ENCODE assay signal across 23 mouse cellular contexts in genomic region chr15:103293375-103293774, GRCm38 (mm10). TPM values are rescaled to one million over a fixed set of nuclear protein-coding genes. Genes with fewer than 3 reads are reported as not detected.
DNase-seq lines count a peak whose midpoint lies in the region; ATAC-seq and TF ChIP-seq lines count a peak whose summit lies in the region.
"Had no signal": no experiment of that assay in that cellular context is flagged by ENCODE, and none has a peak within 500 bp of the region (broad histone marks: within the 10 kb centered on the region; RNA-seq: fewer than 3 reads in every experiment).

No protein-coding gene starts in this region.

- DNase-seq in embryonic facial prominence, embryonic 14.5 days (ENCODE audit: low spot score), result no peak
- no peak for DNase-seq in embryonic facial prominence, embryonic 10.5 days (ENCODE audit: low spot score)
- DNase-seq in liver, embryonic 14.5 days (ENCODE audit: low read depth in 3 of 3, low spot score in 3 of 3), result no peak
- no peak for DNase-seq in liver, embryonic 11.5 days (ENCODE audit: low spot score)
- DNase-seq in MEL (ENCODE audit: low read depth, low spot score), result no peak
- no peak for DNase-seq in testis, postnatal 14 days (ENCODE audit: low spot score)
- DNase-seq in gastrocnemius, postnatal 25 days, result no peak
- DNase-seq: cerebellum, postnatal 10 days; embryo, embryonic 11 days; gastrocnemius, postnatal 10 days; heart, postnatal 10 days; kidney, adult 11 months; kidney, postnatal 14 days; layer of hippocampus, adult 9-11 months; lung, adult 2 months; spleen, adult 18-20 months had no signal

- ATAC-seq in embryonic facial prominence, embryonic 14.5 days (ENCODE audit: low read depth), result no peak
- ATAC-seq in liver, embryonic 14.5 days (ENCODE audit: insufficient read depth), result no peak
- ATAC-seq in liver, embryonic 11.5 days (replicated peaks; ENCODE audit: low FRiP score), result no peak
- ATAC-seq in megakaryocyte-erythroid progenitor cell, adult 5-6 weeks (replicated peaks; ENCODE audit: low FRiP score, low TSS enrichment, poor library complexity, severe bottlenecking), result 0 out of 2 replicates have a peak, but pooled peaks have one; percentile 54

- H3K27ac ChIP-seq in embryonic facial prominence, embryonic 14.5 days (replicated peaks; ENCODE audit: low read depth, low read length), result 0 out of 2 replicates have a peak overlapping the region, but pooled peaks have one; percentile 24
- H3K27ac ChIP-seq in embryonic facial prominence, embryonic 10.5 days (replicated peaks), result no peak overlapping the region
- H3K27ac ChIP-seq in liver, embryonic 14.5 days, result no peak overlapping the region
- no peak overlapping the region for H3K27ac ChIP-seq in liver, embryonic 11.5 days (ENCODE audit: low read depth, low read length)
- no peak overlapping the region for H3K27ac ChIP-seq in MEL (ENCODE audit: control insufficient read depth, low read depth, low read length)
- H3K27ac ChIP-seq: limb, embryonic 13.5 days; neural tube, embryonic 12.5 days; stomach, embryonic 15.5 days had no signal

- no peak overlapping the region for H3K4me2 ChIP-seq in embryonic facial prominence, embryonic 14.5 days (ENCODE audit: low read depth, low read length)
- no peak overlapping the region for H3K4me2 ChIP-seq in liver, embryonic 14.5 days (ENCODE audit: low read depth)
- H3K4me2 ChIP-seq in liver, embryonic 11.5 days, result no peak overlapping the region
- H3K4me2 ChIP-seq: hindbrain, embryonic 12.5 days; limb, embryonic 13.5 days; neural tube, embryonic 12.5 days; stomach, embryonic 15.5 days had no signal

- H3K9me3 ChIP-seq in embryonic facial prominence, embryonic 14.5 days (ENCODE audit: control insufficient read depth, low read length), result no peaks in the 10 kb centered on the region
- H3K9me3 ChIP-seq in embryonic facial prominence, embryonic 10.5 days, result no peaks in the 10 kb centered on the region
- no peaks in the 10 kb centered on the region for H3K9me3 ChIP-seq in liver, embryonic 14.5 days (ENCODE audit: control insufficient read depth, low read length)
- H3K9me3 ChIP-seq in liver, embryonic 11.5 days (ENCODE audit: control insufficient read depth, low read length), result no peaks in the 10 kb centered on the region
- no peaks in the 10 kb centered on the region for H3K9me3 ChIP-seq in MEL (replicated peaks; ENCODE audit: insufficient read depth, low read length)
- H3K9me3 ChIP-seq: hindbrain, embryonic 12.5 days; limb, embryonic 13.5 days; megakaryocyte, embryonic 14.5 days; neural tube, embryonic 12.5 days; stomach, embryonic 15.5 days had no signal

- TF ChIP-seq CTCF in liver, embryonic 14.5 days (IDR thresholded peaks at IDR 0.05; ENCODE audit: low read depth), result peak; percentile 47
- peak in 2 of 3 experiments; percentile 5 to 7; a peak in 1 of 6 replicates for TF ChIP-seq CTCF in MEL (IDR thresholded peaks at IDR 0.05 in 2 of 3, conservative IDR thresholded peaks at IDR 0.05 in 1 of 3; ENCODE audit: control insufficient read depth in 1 of 3, insufficient read depth in 1 of 3, low read depth in 2 of 3, low read length in 3 of 3, poor library complexity in 1 of 3, severe bottlenecking in 1 of 3)

- H3K27me3 ChIP-seq in embryonic facial prominence, embryonic 14.5 days (replicated peaks; ENCODE audit: control insufficient read depth, insufficient read depth, low read length), result no peaks in the 10 kb centered on the region
- no peaks in the 10 kb centered on the region for H3K27me3 ChIP-seq in embryonic facial prominence, embryonic 10.5 days (replicated peaks; ENCODE audit: low read depth, poor library complexity, severe bottlenecking)
- H3K27me3 ChIP-seq in liver, embryonic 14.5 days (ENCODE audit: control insufficient read depth, insufficient read depth, low read length), result no peaks in the 10 kb centered on the region
- no peaks in the 10 kb centered on the region for H3K27me3 ChIP-seq in liver, embryonic 11.5 days (replicated peaks; ENCODE audit: control insufficient read depth, insufficient read depth, low read length)
- H3K27me3 ChIP-seq in MEL (ENCODE audit: control insufficient read depth in 1 of 2, insufficient read depth in 2 of 2, low read length in 2 of 2), result no peaks in the 10 kb centered on the region
- H3K27me3 ChIP-seq: hindbrain, embryonic 12.5 days; limb, embryonic 13.5 days; megakaryocyte, embryonic 14.5 days; neural tube, embryonic 12.5 days; stomach, embryonic 15.5 days had no signal

- 93% methylated on average over 2 of the region's 2 CpGs for WGBS in embryonic facial prominence, embryonic 14.5 days
- WGBS in embryonic facial prominence, embryonic 10.5 days, result 98% methylated on average over 2 of the region's 2 CpGs
- 94% methylated on average over 2 of the region's 2 CpGs for WGBS in liver, embryonic 14.5 days (ENCODE audit: insufficient replicate concordance)
- 98% methylated on average over 2 of the region's 2 CpGs for WGBS in liver, embryonic 11.5 days

- TF ChIP-seq POLR2A in MEL (IDR thresholded peaks at IDR 0.05; ENCODE audit: control insufficient read depth in 1 of 2, insufficient read depth in 1 of 2, low read depth in 1 of 2, low read length in 2 of 2, poor library complexity in 1 of 2), result no peak

- H3K9ac ChIP-seq in embryonic facial prominence, embryonic 14.5 days (ENCODE audit: low read depth, low read length), result no peak overlapping the region
- H3K9ac ChIP-seq in liver, embryonic 14.5 days (replicated peaks), result no peak overlapping the region
- no peak overlapping the region for H3K9ac ChIP-seq in liver, embryonic 11.5 days (ENCODE audit: low read depth, low read length)
- H3K9ac ChIP-seq in MEL (ENCODE audit: control insufficient read depth, low read depth, low read length, poor library complexity, severe bottlenecking), result no peak overlapping the region
- H3K9ac ChIP-seq: hindbrain, embryonic 12.5 days; limb, embryonic 13.5 days; neural tube, embryonic 12.5 days; stomach, embryonic 15.5 days had no signal

- peaks cover 29% of the 10 kb centered on the region for H3K4me1 ChIP-seq in embryonic facial prominence, embryonic 14.5 days (ENCODE audit: control insufficient read depth, insufficient read depth, low read length)
- peaks cover 56% of the 10 kb centered on the region for H3K4me1 ChIP-seq in embryonic facial prominence, embryonic 10.5 days
- H3K4me1 ChIP-seq in liver, embryonic 14.5 days (replicated peaks; ENCODE audit: control insufficient read depth in 2 of 2, insufficient read depth in 2 of 2, low read length in 1 of 2), result no peaks in the 10 kb centered on the region
- H3K4me1 ChIP-seq in liver, embryonic 11.5 days (replicated peaks; ENCODE audit: control insufficient read depth, insufficient read depth, low read length), result peaks cover 8% of the 10 kb centered on the region; the same call in 1 of the 2 replicates
- H3K4me1 ChIP-seq in MEL (ENCODE audit: control insufficient read depth in 1 of 2, insufficient read depth in 2 of 2, low read length in 2 of 2), result no peaks in the 10 kb centered on the region
- H3K4me1 ChIP-seq: stomach, embryonic 15.5 days had no signal

- no peaks in the 10 kb centered on the region for H3K79me2 ChIP-seq in MEL (ENCODE audit: control insufficient read depth, insufficient read depth, low read length, poor library complexity)

- no peak for TF ChIP-seq EP300 in liver, embryonic 14.5 days (IDR thresholded peaks at IDR 0.05; ENCODE audit: low read depth)
- no peak for TF ChIP-seq EP300 in MEL (IDR thresholded peaks at IDR 0.05; ENCODE audit: low read depth in 1 of 2, low read length in 2 of 2)

- H3K4me3 ChIP-seq in embryonic facial prominence, embryonic 14.5 days (ENCODE audit: low read depth, low read length), result no peak overlapping the region
- no peak overlapping the region for H3K4me3 ChIP-seq in embryonic facial prominence, embryonic 10.5 days
- H3K4me3 ChIP-seq in liver, embryonic 14.5 days (ENCODE audit: insufficient read depth in 1 of 2, low read depth in 2 of 2, low read length in 2 of 2), result no peak overlapping the region
- no peak overlapping the region for H3K4me3 ChIP-seq in liver, embryonic 11.5 days (ENCODE audit: low read depth, low read length)
- no peak overlapping the region for H3K4me3 ChIP-seq in MEL (ENCODE audit: control insufficient read depth in 1 of 2, insufficient read depth in 1 of 2, low read depth in 2 of 2, low read length in 2 of 2)
- H3K4me3 ChIP-seq: hindbrain, embryonic 12.5 days; limb, embryonic 13.5 days; megakaryocyte, embryonic 14.5 days; neural tube, embryonic 12.5 days; stomach, embryonic 15.5 days had no signal

- no peak for TF ChIP-seq RAD21 in MEL (IDR thresholded peaks at IDR 0.05; ENCODE audit: low read depth, low read length)

- H3K36me3 ChIP-seq in embryonic facial prominence, embryonic 14.5 days (ENCODE audit: control insufficient read depth, insufficient read depth, low read length), result peaks cover 69% of the 10 kb centered on the region
- peaks cover 85% of the 10 kb centered on the region for H3K36me3 ChIP-seq in embryonic facial prominence, embryonic 10.5 days (replicated peaks)
- H3K36me3 ChIP-seq in liver, embryonic 14.5 days (replicated peaks; ENCODE audit: control insufficient read depth, insufficient read depth, low read depth), result peaks cover 76% of the 10 kb centered on the region
- H3K36me3 ChIP-seq in liver, embryonic 11.5 days (ENCODE audit: control insufficient read depth, insufficient read depth, low read length), result peaks cover 56% of the 10 kb centered on the region
- H3K36me3 ChIP-seq in MEL (ENCODE audit: control insufficient read depth in 1 of 2, insufficient read depth in 2 of 2, low read length in 2 of 2), result no peaks in the 10 kb centered on the region

RNA-seq across cellular contexts. Expression of gene Gpr84, which starts 17.0 kb away (rescaled TPM):
- polyA plus RNA-seq in embryonic facial prominence, embryonic 14.5 days (2014; fragmentation: Nextera tagmentation; extraction: Ambion mirVana), result 0.13 and 0.47 TPM in 2 replicates
- 0.16 and 0.29 TPM in 2 replicates for polyA plus RNA-seq in embryonic facial prominence, embryonic 10.5 days (2016; fragmentation: Nextera tagmentation; extraction: Ambion mirVana)
- polyA plus RNA-seq in liver, embryonic 14.5 days (2012; rRNA removed), result 0.17 and 0.20 TPM in 2 replicates
- 0.18 and 0.32 TPM in 2 replicates for polyA plus RNA-seq in liver, embryonic 14.5 days (2014; fragmentation: Nextera tagmentation; extraction: Ambion mirVana)
- 0.49 and 0.78 TPM in 2 replicates for polyA plus RNA-seq in liver, embryonic 11.5 days (2014; fragmentation: Nextera tagmentation; extraction: Ambion mirVana)
- 0.12 TPM in 1 of 2 replicates, not detected in the other for total RNA-seq in MEL (2012; rRNA removed)
- polyA plus RNA-seq in MEL (2012; ENCODE audit: insufficient read depth in 1 of 2, insufficient read length in 2 of 2, low read depth in 1 of 2, low replicate concordance in 2 of 2, missing spikeins in 1 of 2), result under 1 TPM in 1 of 2 experiments, not detected in 1; 0.21 TPM
- 0.49 TPM in 1 of 2 replicates, not detected in the other for total RNA-seq in megakaryocyte-erythroid progenitor cell, adult 5-6 weeks (2014; fragmentation: Nextera tagmentation)
- 0.34 and 1.3 TPM in 2 replicates for total RNA-seq in megakaryocyte-erythroid progenitor cell, adult 5-6 weeks (2017)
- not detected for total RNA-seq in gastrocnemius, postnatal 25 days (2021)
- total RNA-seq: adrenal gland, adult 18-20 months; heart, postnatal 10 days had no signal

RNA-seq across cellular contexts. Expression of gene Copz1, which starts 20.9 kb away (rescaled TPM):
- 274 and 289 TPM in 2 replicates for polyA plus RNA-seq in embryonic facial prominence, embryonic 14.5 days (2014; fragmentation: Nextera tagmentation; extraction: Ambion mirVana)
- 281 and 285 TPM in 2 replicates for polyA plus RNA-seq in embryonic facial prominence, embryonic 10.5 days (2016; fragmentation: Nextera tagmentation; extraction: Ambion mirVana)
- 118 and 133 TPM in 2 replicates for polyA plus RNA-seq in liver, embryonic 14.5 days (2012; rRNA removed)
- 205 and 219 TPM in 2 replicates for polyA plus RNA-seq in liver, embryonic 14.5 days (2014; fragmentation: Nextera tagmentation; extraction: Ambion mirVana)
- polyA plus RNA-seq in liver, embryonic 11.5 days (2014; fragmentation: Nextera tagmentation; extraction: Ambion mirVana), result 298 and 328 TPM in 2 replicates
- total RNA-seq in MEL (2012; rRNA removed), result 46.7 and 48.0 TPM in 2 replicates
- polyA plus RNA-seq in MEL (2012; ENCODE audit: insufficient read depth in 1 of 2, insufficient read length in 2 of 2, low read depth in 1 of 2, low replicate concordance in 2 of 2, missing spikeins in 1 of 2), result 100 to 1,000 TPM; 117 to 822 TPM
- total RNA-seq in megakaryocyte-erythroid progenitor cell, adult 5-6 weeks (2014; fragmentation: Nextera tagmentation), result 218 and 249 TPM in 2 replicates
- 53.9 and 91.2 TPM in 2 replicates for total RNA-seq in megakaryocyte-erythroid progenitor cell, adult 5-6 weeks (2017)
- total RNA-seq in gastrocnemius, postnatal 25 days (2021), result 10 to 100 TPM; 31.4 to 32.3 TPM

RNA-seq across cellular contexts. Expression of gene Nfe2, which starts 35.2 kb away (rescaled TPM):
- 2.1 and 2.5 TPM in 2 replicates for polyA plus RNA-seq in embryonic facial prominence, embryonic 14.5 days (2014; fragmentation: Nextera tagmentation; extraction: Ambion mirVana)
- polyA plus RNA-seq in embryonic facial prominence, embryonic 10.5 days (2016; fragmentation: Nextera tagmentation; extraction: Ambion mirVana), result 4.7 and 5.9 TPM in 2 replicates
- 178 and 222 TPM in 2 replicates for polyA plus RNA-seq in liver, embryonic 14.5 days (2012; rRNA removed)
- 175 and 184 TPM in 2 replicates for polyA plus RNA-seq in liver, embryonic 14.5 days (2014; fragmentation: Nextera tagmentation; extraction: Ambion mirVana)
- polyA plus RNA-seq in liver, embryonic 11.5 days (2014; fragmentation: Nextera tagmentation; extraction: Ambion mirVana), result 94.1 and 108 TPM in 2 replicates
- total RNA-seq in MEL (2012; rRNA removed), result 63.9 and 74.6 TPM in 2 replicates
- polyA plus RNA-seq in MEL (2012; ENCODE audit: insufficient read depth in 1 of 2, insufficient read length in 2 of 2, low read depth in 1 of 2, low replicate concordance in 2 of 2, missing spikeins in 1 of 2), result 100 to 1,000 TPM in 1 of 2 experiments, not detected in 1; 103 TPM
- total RNA-seq in megakaryocyte-erythroid progenitor cell, adult 5-6 weeks (2014; fragmentation: Nextera tagmentation), result 145 and 147 TPM in 2 replicates
- 124 and 142 TPM in 2 replicates for total RNA-seq in megakaryocyte-erythroid progenitor cell, adult 5-6 weeks (2017)
- not detected for total RNA-seq in gastrocnemius, postnatal 25 days (2021)

RNA-seq across cellular contexts. Expression of gene Zfp385a, which starts 46.5 kb away (rescaled TPM):
- polyA plus RNA-seq in embryonic facial prominence, embryonic 14.5 days (2014; fragmentation: Nextera tagmentation; extraction: Ambion mirVana), result 18.4 and 19.0 TPM in 2 replicates
- polyA plus RNA-seq in embryonic facial prominence, embryonic 10.5 days (2016; fragmentation: Nextera tagmentation; extraction: Ambion mirVana), result 22.1 and 22.7 TPM in 2 replicates
- polyA plus RNA-seq in liver, embryonic 14.5 days (2012; rRNA removed), result 4.9 and 5.6 TPM in 2 replicates
- 4.7 and 6.2 TPM in 2 replicates for polyA plus RNA-seq in liver, embryonic 14.5 days (2014; fragmentation: Nextera tagmentation; extraction: Ambion mirVana)
- 23.2 and 24.8 TPM in 2 replicates for polyA plus RNA-seq in liver, embryonic 11.5 days (2014; fragmentation: Nextera tagmentation; extraction: Ambion mirVana)
- total RNA-seq in MEL (2012; rRNA removed), result 4.4 and 5.2 TPM in 2 replicates
- polyA plus RNA-seq in MEL (2012; ENCODE audit: insufficient read depth in 1 of 2, insufficient read length in 2 of 2, low read depth in 1 of 2, low replicate concordance in 2 of 2, missing spikeins in 1 of 2), result 10 to 100 TPM in 1 of 2 experiments, not detected in 1; 54.0 TPM
- total RNA-seq in megakaryocyte-erythroid progenitor cell, adult 5-6 weeks (2014; fragmentation: Nextera tagmentation), result 23.4 and 28.7 TPM in 2 replicates
- 1.7 and 2.1 TPM in 2 replicates for total RNA-seq in megakaryocyte-erythroid progenitor cell, adult 5-6 weeks (2017)
- total RNA-seq in gastrocnemius, postnatal 25 days (2021), result 10 to 100 TPM; 17.0 to 77.5 TPM

RNA-seq across cellular contexts. Expression of gene Hnrnpa1, which starts 53.1 kb away (rescaled TPM):
- 573 and 661 TPM in 2 replicates for polyA plus RNA-seq in embryonic facial prominence, embryonic 14.5 days (2014; fragmentation: Nextera tagmentation; extraction: Ambion mirVana)
- 1,897 and 1,928 TPM in 2 replicates for polyA plus RNA-seq in embryonic facial prominence, embryonic 10.5 days (2016; fragmentation: Nextera tagmentation; extraction: Ambion mirVana)
- 329 and 510 TPM in 2 replicates for polyA plus RNA-seq in liver, embryonic 14.5 days (2012; rRNA removed)
- 240 and 270 TPM in 2 replicates for polyA plus RNA-seq in liver, embryonic 14.5 days (2014; fragmentation: Nextera tagmentation; extraction: Ambion mirVana)
- 917 and 938 TPM in 2 replicates for polyA plus RNA-seq in liver, embryonic 11.5 days (2014; fragmentation: Nextera tagmentation; extraction: Ambion mirVana)
- total RNA-seq in MEL (2012; rRNA removed), result 322 and 402 TPM in 2 replicates
- polyA plus RNA-seq in MEL (2012; ENCODE audit: insufficient read depth in 1 of 2, insufficient read length in 2 of 2, low read depth in 1 of 2, low replicate concordance in 2 of 2, missing spikeins in 1 of 2), result 100 to 1,000 TPM in 1 of 2 experiments, not detected in 1; 900 TPM
- 845 and 937 TPM in 2 replicates for total RNA-seq in megakaryocyte-erythroid progenitor cell, adult 5-6 weeks (2014; fragmentation: Nextera tagmentation)
- total RNA-seq in megakaryocyte-erythroid progenitor cell, adult 5-6 weeks (2017), result 2,161 and 2,727 TPM in 2 replicates
- 10 to 100 TPM; 82.8 to 89.0 TPM for total RNA-seq in gastrocnemius, postnatal 25 days (2021)
